Mouse (Mus musculus) kidney, adult 2 months (tissue): ENCODE results near the gene Elovl5. TPM values are rescaled to one million over a fixed set of nuclear protein-coding genes. Genes with fewer than 3 reads are reported as not detected.

Experiments
- DNase-seq: peaks from one replicate; pipeline ENCODE4 v3.0.0; 2021
- H3K27ac ChIP-seq: fragments of 200-500 bp; 2 replicates; pipeline ENCODE4 v1.5.1; 2012; ENCODE audit warnings: low read depth, low read length, control low read depth, inconsistent platforms; ENCODE audit not compliant: insufficient read depth
- H3K27me3 ChIP-seq: fragments of 200-500 bp; replicated peaks from 2 replicates; pipeline ENCODE4 v1.6.1; 2012; ENCODE audit warnings: mild to moderate bottlenecking, moderate library complexity, low read length, inconsistent platforms; ENCODE audit not compliant: control insufficient read depth, insufficient read depth
- H3K36me3 ChIP-seq: fragments of 200-500 bp; 2 replicates; pipeline ENCODE4 v1.6.1; 2012; ENCODE audit warnings: mild to moderate bottlenecking, moderate library complexity, low read length, inconsistent platforms; ENCODE audit not compliant: control insufficient read depth, insufficient read depth
- H3K4me1 ChIP-seq: fragments of 200-500 bp; 2 replicates; pipeline ENCODE4 v1.6.1; 2011; ENCODE audit warnings: low read length; ENCODE audit not compliant: control insufficient read depth, insufficient read depth
- H3K4me3 ChIP-seq: fragments of 200-500 bp; 2 replicates; pipeline ENCODE4 v1.5.1; 2011; ENCODE audit warnings: mild to moderate bottlenecking, low read depth, low read length, control low read depth; ENCODE audit not compliant: insufficient read depth
- CTCF ChIP-seq: fragments of 200-500 bp; conservative IDR thresholded peaks from 2 replicates; pipeline ENCODE4 v1.5.1; 2011; ENCODE audit warnings: low read depth, mild to moderate bottlenecking, control low read depth, low read length, moderate library complexity, mixed read lengths; ENCODE audit not compliant: insufficient read depth, insufficient read length
- POLR2A ChIP-seq: fragments of 200-500 bp; IDR thresholded peaks from one replicate; pipeline ENCODE4 v1.6.1; 2011; ENCODE audit warnings: low read depth, low read length, control low read depth
- WGBS: fragments of 180-500 bp; shearing (Covaris S2); methylation state at CpG from one replicate; pipeline ENCODE4 v1.1.7; 2018; 5-methylcytosine and 5-hydroxymethylcytosine counted together
- polyA plus RNA-seq: library from polyadenylated mRNA; depleted of rRNA; stranded (reverse); fragments of >200 nt; gene quantifications from 2 replicates; pipeline ENCODE4 v1.2.3, GENCODE M21; 2012

The Elovl5 gene
- polyA plus RNA-seq, 1 experiment, result 70.0 TPM

DNA sequence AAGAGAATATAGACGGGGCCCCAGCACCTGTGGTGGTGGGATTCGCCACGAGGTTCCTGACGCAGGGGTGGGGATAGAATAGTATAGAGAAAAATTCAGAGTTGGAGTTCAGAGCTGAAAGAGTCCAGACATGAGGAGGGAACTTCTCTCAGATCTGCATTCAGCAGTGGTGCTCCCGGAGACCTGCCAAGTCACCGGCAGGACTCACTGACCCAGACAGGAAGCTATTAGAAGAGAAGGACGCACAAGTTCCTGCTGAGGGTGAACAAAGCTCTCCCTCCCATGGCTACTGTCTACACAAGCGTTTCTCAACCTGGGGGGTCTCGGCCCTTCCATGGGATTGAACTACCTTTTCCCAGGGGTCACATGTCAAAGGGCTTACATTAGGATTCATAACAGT lies 78.1 kb downstream of the Elovl5 start:
- H3K27ac ChIP-seq, result no peak overlapping the region
- no peaks in the 10 kb centered on the region for H3K4me1 ChIP-seq
- H3K36me3 ChIP-seq, result no peaks in the 10 kb centered on the region
- 77% methylated on average over 9 of the region's 9 CpGs for WGBS
- no peak overlapping the region for H3K4me3 ChIP-seq
- TF ChIP-seq CTCF (no peak), POLR2A (no peak)
- DNase-seq, result no peak
- H3K27me3 ChIP-seq, result no peaks in the 10 kb centered on the region

DNA sequence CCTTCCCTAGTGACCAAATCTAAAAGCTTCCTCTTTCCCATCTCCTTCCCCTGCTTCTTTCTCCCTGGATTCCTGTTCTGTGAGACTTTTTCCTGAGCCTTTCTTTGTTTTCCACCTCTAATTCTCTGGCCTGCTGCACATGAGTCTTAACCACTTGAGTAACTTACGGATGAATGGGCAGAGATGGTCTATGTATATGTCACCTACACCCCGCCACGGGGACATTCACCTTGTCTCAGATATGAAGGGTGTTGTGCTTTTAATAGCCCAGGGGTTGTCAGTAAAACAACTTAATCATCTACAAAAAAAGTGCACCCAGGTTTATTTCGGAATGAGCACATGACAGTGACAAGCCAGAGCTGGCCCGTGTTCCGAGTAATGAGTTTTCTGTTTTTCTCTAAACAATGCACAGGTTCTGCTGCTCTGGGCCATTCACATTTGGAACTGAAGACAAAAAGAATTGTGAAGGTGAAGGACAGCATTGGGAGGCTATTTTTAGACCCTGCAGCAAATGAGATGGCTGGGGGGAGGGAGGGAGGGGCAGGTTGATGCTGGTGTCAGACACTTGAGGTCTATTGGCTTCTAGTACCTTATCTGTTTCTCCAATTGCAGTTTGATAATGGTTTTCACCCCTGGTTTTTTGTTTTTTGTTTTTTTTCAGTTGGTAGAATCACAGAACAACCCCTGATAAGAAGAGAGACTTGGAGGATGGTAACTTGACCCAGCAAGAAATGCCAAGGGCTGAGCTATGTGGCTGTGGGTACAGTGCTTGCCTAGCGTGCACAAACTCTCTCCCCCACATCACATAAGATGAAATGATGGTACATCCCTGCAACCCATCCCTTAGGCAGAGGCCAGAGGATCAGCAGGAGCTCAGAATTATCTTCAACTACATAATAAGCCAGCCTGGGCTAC lies 83.7 kb downstream of the Elovl5 start:
- no peaks in the 10 kb centered on the region for H3K4me1 ChIP-seq
- 88% methylated on average over 7 of the region's 7 CpGs for WGBS
- H3K36me3 ChIP-seq, result no peaks in the 10 kb centered on the region
- TF ChIP-seq POLR2A (no peak), CTCF (no peak)
- H3K4me3 ChIP-seq, result no peak overlapping the region
- DNase-seq, result no peak
- H3K27me3 ChIP-seq, result no peaks in the 10 kb centered on the region
- H3K27ac ChIP-seq, result no peak overlapping the region

DNA sequence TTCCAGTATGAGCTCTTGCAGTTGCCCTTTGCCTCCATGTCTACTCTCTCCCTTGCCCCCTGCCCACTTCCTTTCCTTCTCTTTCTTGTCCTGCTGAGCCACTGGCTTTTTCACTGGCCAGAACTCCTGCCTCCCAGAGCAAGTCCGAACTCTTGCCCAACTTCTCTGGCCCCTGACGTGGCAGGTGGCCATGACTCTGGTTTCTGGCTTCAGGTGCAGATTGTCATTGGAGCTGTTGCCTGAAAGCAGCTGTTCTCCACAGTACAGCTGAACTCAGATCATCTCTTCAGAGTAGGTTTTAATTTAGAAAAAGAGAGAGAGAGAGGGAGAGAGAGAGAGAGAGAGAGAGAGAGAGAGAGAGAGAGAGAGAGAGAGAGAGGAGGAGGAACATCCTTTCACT lies 86.1 kb downstream of the Elovl5 start:
- Histone ChIP-seq H3K4me1 (peaks cover 5% of the 10 kb centered on the region; the same call in 1 of the 2 replicates), H3K36me3 (no peaks in the 10 kb centered on the region), H3K4me3 (no peak overlapping the region), H3K27ac (no peak overlapping the region), H3K27me3 (no peaks in the 10 kb centered on the region)
- WGBS, result 68% methylated on average over 2 of the region's 2 CpGs
- TF ChIP-seq CTCF, result no peak
- TF ChIP-seq POLR2A, result no peak
- no peak for DNase-seq

DNA sequence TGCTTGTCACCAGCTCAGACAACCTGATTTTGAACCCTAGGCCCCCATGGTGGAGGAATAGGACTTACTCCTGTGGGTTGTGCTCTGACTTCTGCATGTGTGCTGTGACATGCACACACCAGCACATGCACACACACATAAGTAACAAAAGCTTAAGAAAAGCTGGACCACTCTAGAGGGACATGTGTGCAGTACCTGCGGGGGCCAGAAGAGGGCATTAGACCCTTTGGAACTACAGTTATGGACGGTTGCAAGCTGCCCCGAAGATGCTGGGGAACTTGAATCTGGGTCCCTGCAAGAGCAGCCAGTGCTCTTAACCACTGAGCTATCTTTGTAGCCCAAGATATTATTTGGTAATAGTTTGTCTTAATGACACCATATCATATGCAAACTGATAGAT lies 88.3 kb downstream of the Elovl5 start:
- Histone ChIP-seq H3K4me3 (no peak overlapping the region), H3K27me3 (no peaks in the 10 kb centered on the region), H3K36me3 (no peaks in the 10 kb centered on the region), H3K27ac (no peak overlapping the region), H3K4me1 (peaks cover 5% of the 10 kb centered on the region; the same call in 1 of the 2 replicates)
- DNase-seq, result peak; percentile 20
- TF ChIP-seq CTCF (peak; percentile 59), POLR2A (no peak)
- 60% methylated on average over 3 of the region's 3 CpGs for WGBS

DNA sequence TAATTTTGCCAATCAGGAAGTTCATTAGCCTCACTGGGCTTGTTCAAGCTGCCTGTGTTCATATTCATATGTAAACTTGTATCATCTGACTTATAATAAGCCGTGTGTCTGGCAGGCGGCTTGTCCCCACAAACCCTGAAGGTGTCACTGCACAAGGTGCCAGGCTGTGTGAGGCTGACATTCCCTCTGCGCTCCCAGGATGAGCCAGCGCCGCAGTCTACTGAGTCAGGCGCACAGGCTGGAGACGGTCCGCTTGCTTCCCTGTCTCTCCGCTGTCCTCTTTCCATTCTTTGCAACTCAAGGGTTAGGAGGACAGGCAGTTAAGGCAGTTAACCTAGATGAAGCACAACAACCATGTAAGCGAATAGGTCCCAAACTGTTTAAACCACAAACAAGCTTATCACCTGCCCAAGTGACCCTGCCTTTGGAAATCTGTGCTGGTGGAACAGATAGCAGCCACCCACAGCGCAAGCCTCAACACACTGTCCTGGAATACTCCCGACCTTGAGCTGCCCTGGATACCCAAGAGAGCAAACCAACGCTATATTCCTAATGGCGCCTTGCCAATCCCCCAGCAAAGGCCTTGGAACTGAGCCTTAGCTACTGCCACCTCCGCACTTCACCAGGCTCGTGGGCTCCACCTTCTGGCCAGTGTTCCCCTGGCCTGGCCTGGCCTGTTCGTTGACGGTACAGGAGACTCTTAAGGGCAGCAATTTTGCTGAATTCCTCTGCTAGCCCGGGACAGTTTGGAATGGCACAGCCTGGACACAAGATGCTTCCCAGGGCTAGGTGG lies 89.2 kb downstream of the Elovl5 start:
- Histone ChIP-seq H3K4me3 (no peak overlapping the region), H3K27ac (no peak overlapping the region), H3K27me3 (no peaks in the 10 kb centered on the region), H3K4me1 (peaks cover 5% of the 10 kb centered on the region; the same call in 1 of the 2 replicates), H3K36me3 (no peaks in the 10 kb centered on the region)
- 45% methylated on average over 19 of the region's 19 CpGs for WGBS
- DNase-seq, result peak; percentile 92
- TF ChIP-seq POLR2A, result no peak
- peak; percentile 96 for TF ChIP-seq CTCF

DNA sequence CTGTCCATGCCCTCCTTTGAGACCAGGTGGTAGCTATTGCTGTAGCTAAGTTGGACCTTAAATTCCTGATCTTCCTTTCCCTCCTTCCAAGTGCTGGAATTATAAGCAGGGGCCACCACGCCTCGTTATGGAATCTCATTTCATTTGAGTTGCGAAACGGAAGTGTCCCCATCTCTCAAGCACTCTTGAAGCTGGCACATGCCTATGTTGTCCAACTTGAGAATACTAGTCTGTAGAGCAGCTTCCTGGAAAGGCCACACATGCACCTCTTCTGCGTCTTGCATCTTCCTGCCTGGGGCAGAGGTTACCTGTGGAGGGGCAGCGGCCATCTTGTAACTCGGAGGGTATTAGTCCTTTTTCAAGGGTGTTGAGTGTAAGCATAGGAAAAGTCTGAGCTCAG lies 92.2 kb downstream of the Elovl5 start:
- DNase-seq, result no peak
- Histone ChIP-seq H3K36me3 (no peaks in the 10 kb centered on the region), H3K27me3 (no peaks in the 10 kb centered on the region), H3K4me3 (no peak overlapping the region), H3K27ac (no peak overlapping the region), H3K4me1 (peaks cover 5% of the 10 kb centered on the region; the same call in 1 of the 2 replicates)
- 91% methylated on average over 7 of the region's 7 CpGs for WGBS
- TF ChIP-seq CTCF (no peak), POLR2A (no peak)

DNA sequence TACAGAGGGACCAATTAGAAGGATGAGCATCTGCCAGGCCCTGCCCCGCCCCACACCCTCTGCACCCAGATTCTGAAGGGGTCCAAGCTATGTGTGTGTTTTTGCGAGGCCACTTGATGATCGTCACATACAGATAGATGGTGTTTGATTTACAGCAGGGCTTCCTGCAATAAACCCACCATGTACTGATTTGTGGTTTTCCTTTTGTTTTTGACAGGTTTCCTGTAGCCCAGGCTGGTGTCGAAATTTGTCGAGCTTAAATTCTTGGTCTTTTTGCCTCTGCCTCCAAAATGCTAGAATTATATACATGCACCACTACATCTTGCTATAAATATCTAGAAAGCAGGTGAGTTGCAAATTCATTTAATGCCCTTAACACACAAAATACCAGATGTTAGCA lies 93.0 kb downstream of the Elovl5 start:
- H3K4me1 ChIP-seq, result peaks cover 5% of the 10 kb centered on the region; the same call in 1 of the 2 replicates
- H3K27ac ChIP-seq, result no peak overlapping the region
- WGBS, result 70% methylated on average over 5 of the region's 5 CpGs
- TF ChIP-seq CTCF (no peak), POLR2A (no peak)
- H3K27me3 ChIP-seq, result no peaks in the 10 kb centered on the region
- H3K36me3 ChIP-seq, result no peaks in the 10 kb centered on the region
- no peak overlapping the region for H3K4me3 ChIP-seq
- no peak for DNase-seq
